Mouse (Mus musculus): ENCODE results near the gene Vmn2r92.

- TF ChIP-seq CTCF (IDR thresholded peaks at IDR 0.05; ENCODE audit: low read depth, low read length): no peak
- no peak for TF ChIP-seq POLR2A (IDR thresholded peaks at IDR 0.05; ENCODE audit: borderline replicate concordance, low read depth, low read length)
These were observed 38.0 kb downstream of the Vmn2r92 start for GRCm38 (mm10) chr17:18189732-18190131.

Data from bone marrow macrophage, adult 2 months (primary cell).